Mouse (Mus musculus) cerebellum, adult 2 months (tissue): ENCODE results near the gene Fgfr2. TPM values are rescaled to one million over a fixed set of nuclear protein-coding genes. Genes with fewer than 3 reads are reported as not detected.
A peak's percentile ranks its signal among the peaks of the same experiment; 100 is the strongest.

ENCODE experiments used
- DNase-seq, 2 experiments: peaks; one replicate each; pipeline ENCODE4 v3.0.0; 2021
- H3K27ac ChIP-seq: fragments of 200-500 bp; 2 replicates; pipeline ENCODE4 v1.5.1; 2012; ENCODE audit warnings: low read length, control low read depth, inconsistent platforms; ENCODE audit not compliant: insufficient read depth
- H3K27me3 ChIP-seq: fragments of 200-500 bp; 2 replicates; pipeline ENCODE4 v1.6.1; 2012; ENCODE audit warnings: inconsistent platforms, mild to moderate bottlenecking, low read length, moderate library complexity; ENCODE audit not compliant: control insufficient read depth, insufficient read depth
- H3K4me1 ChIP-seq: fragments of 200-500 bp; 2 replicates; pipeline ENCODE4 v1.6.1; 2011; ENCODE audit warnings: low read length; ENCODE audit not compliant: control insufficient read depth, insufficient read depth
- H3K4me3 ChIP-seq: fragments of 200-500 bp; replicated peaks from 2 replicates; pipeline ENCODE3; 2011; ENCODE audit warnings: mild to moderate bottlenecking, low read depth, low read length, control low read depth; ENCODE audit not compliant: insufficient read depth
- CTCF ChIP-seq: fragments of 200-500 bp; IDR thresholded peaks from 2 replicates; pipeline ENCODE4 v1.5.1; 2011; ENCODE audit warnings: low read depth, mild to moderate bottlenecking, control low read depth, low read length, moderate library complexity, borderline replicate concordance; ENCODE audit not compliant: insufficient read depth
- POLR2A ChIP-seq: fragments of 200-500 bp; IDR thresholded peaks from 2 replicates; pipeline ENCODE4 v1.6.1; 2011; ENCODE audit warnings: low read length, control low read depth, borderline replicate concordance; ENCODE audit not compliant: insufficient read depth
- WGBS: fragments of 180-500 bp; shearing (Covaris S2); methylation state at CpG from one replicate; pipeline ENCODE4 v1.1.7; 2018; 5-methylcytosine and 5-hydroxymethylcytosine counted together
- polyA plus RNA-seq: library from polyadenylated mRNA; depleted of rRNA; stranded (reverse); fragments of >200 nt; gene quantifications from 2 replicates; pipeline ENCODE4 v1.2.3, GENCODE M21; 2012

The Fgfr2 gene
- polyA plus RNA-seq, 1 experiment = 95.3 TPM

GRCm38 (mm10) chr7:132570071-132570470 lies 553.1 kb downstream of the Fgfr2 start:
- WGBS = 26% methylated on average over 5 of the region's 5 CpGs
- Histone ChIP-seq H3K27me3 (no peaks in the 10 kb centered on the region), H3K4me3 (no peak overlapping the region), H3K4me1 (no peaks in the 10 kb centered on the region; the same call in 1 of the 2 replicates), H3K27ac (no peak overlapping the region)
- TF ChIP-seq POLR2A (no peak), CTCF (no peak)
- DNase-seq = peak; percentile 36 to 41

GRCm38 (mm10) chr7:132568817-132569216 lies 554.3 kb downstream of the Fgfr2 start:
- DNase-seq = no peak
- Histone ChIP-seq H3K4me3 (no peak overlapping the region), H3K4me1 (no peaks in the 10 kb centered on the region; the same call in 1 of the 2 replicates), H3K27ac (no peak overlapping the region), H3K27me3 (no peaks in the 10 kb centered on the region)
- WGBS = 85% methylated on average over 6 of the region's 6 CpGs
- TF ChIP-seq POLR2A = no peak
- TF ChIP-seq CTCF = no peak

- no peak overlapping the region for H3K27ac ChIP-seq
- H3K4me1 ChIP-seq = no peaks in the 10 kb centered on the region; the same call in 1 of the 2 replicates
- DNase-seq = no peak
- H3K4me3 ChIP-seq = no peak overlapping the region
- TF ChIP-seq POLR2A (no peak), CTCF (no peak)
- 53% methylated on average over 1 of the region's 1 CpGs for WGBS
- no peaks in the 10 kb centered on the region for H3K27me3 ChIP-seq
Observed at GRCm38 (mm10) chr7:132565831-132566230, 557.3 kb downstream of the Fgfr2 start.

- TF ChIP-seq CTCF (no peak), POLR2A (no peak)
- Histone ChIP-seq H3K4me3 (no peak overlapping the region), H3K27me3 (no peaks in the 10 kb centered on the region), H3K27ac (no peak overlapping the region), H3K4me1 (no peaks in the 10 kb centered on the region)
- 87% methylated on average over 3 of the region's 3 CpGs for WGBS
- no peak for DNase-seq
Observed at GRCm38 (mm10) chr7:132559138-132559766, 563.9 kb downstream of the Fgfr2 start.

- H3K27ac ChIP-seq = no peak overlapping the region
- no peak for DNase-seq
- H3K4me3 ChIP-seq = no peak overlapping the region
- H3K4me1 ChIP-seq = no peaks in the 10 kb centered on the region
- 55% methylated on average over 7 of the region's 7 CpGs for WGBS
- TF ChIP-seq CTCF = no peak
- TF ChIP-seq POLR2A = no peak
- H3K27me3 ChIP-seq = no peaks in the 10 kb centered on the region
Observed at GRCm38 (mm10) chr7:132558141-132558736, 564.9 kb downstream of the Fgfr2 start.

GRCm38 (mm10) chr7:132556575-132556974 lies 566.6 kb downstream of the Fgfr2 start:
- no peak for DNase-seq
- Histone ChIP-seq H3K27ac (no peak overlapping the region), H3K27me3 (no peaks in the 10 kb centered on the region), H3K4me1 (no peaks in the 10 kb centered on the region), H3K4me3 (no peak overlapping the region)
- TF ChIP-seq CTCF (no peak), POLR2A (no peak)
- WGBS = 86% methylated on average over 5 of the region's 5 CpGs

- 51% methylated on average over 4 of the region's 4 CpGs for WGBS
- H3K27ac ChIP-seq = no peak overlapping the region
- TF ChIP-seq CTCF (no peak), POLR2A (no peak)
Observed at GRCm38 (mm10) chr7:132555911-132556310, 567.2 kb downstream of the Fgfr2 start.

GRCm38 (mm10) chr7:132554091-132554490 lies 569.1 kb downstream of the Fgfr2 start:
- H3K27ac ChIP-seq = no peak overlapping the region
- TF ChIP-seq POLR2A = no peak
- TF ChIP-seq CTCF = no peak
- no peak overlapping the region for H3K4me3 ChIP-seq
- H3K27me3 ChIP-seq = no peaks in the 10 kb centered on the region
- no peak for DNase-seq
- WGBS = 9% methylated on average over 2 of the region's 2 CpGs
- 0 out of 2 replicates have a peak, but pooled peaks cover 2% of the 10 kb centered on the region for H3K4me1 ChIP-seq

More at GRCm38 (mm10) chr7:132555911-132556310, 567.2 kb downstream of the Fgfr2 start:
- DNase-seq = no peak
- H3K4me1 ChIP-seq = 0 out of 2 replicates have a peak, but pooled peaks cover 2% of the 10 kb centered on the region
- H3K4me3 ChIP-seq = no peak overlapping the region
- H3K27me3 ChIP-seq = no peaks in the 10 kb centered on the region
